Mouse (Mus musculus) lung, adult 2 months (tissue): ENCODE data around the gene Acot6. TPM values are rescaled to one million over a fixed set of nuclear protein-coding genes. Genes with fewer than 3 reads are reported as not detected.
"Not testable (repeated sequence)": the region's sequence is repeated elsewhere in the genome, so short reads cannot be mapped to it uniquely, and the experiment has no call there.

ENCODE experiments used
- DNase-seq: peaks from one replicate; pipeline ENCODE4 v3.0.0; 2022
- H3K4me1 ChIP-seq: fragments of 200-500 bp; 2 replicates; pipeline ENCODE4 v1.6.1; 2011; ENCODE audit warnings: low read length; ENCODE audit not compliant: control insufficient read depth, insufficient read depth
- H3K4me3 ChIP-seq: fragments of 200-500 bp; replicated peaks from 2 replicates; pipeline ENCODE3; 2011; ENCODE audit warnings: low read depth, mild to moderate bottlenecking, control low read depth, low read length; ENCODE audit errors: extremely low read depth
- CTCF ChIP-seq: fragments of 200-500 bp; IDR thresholded peaks from 2 replicates; pipeline ENCODE4 v1.5.1; 2011; ENCODE audit warnings: mild to moderate bottlenecking, low read length, control low read depth; ENCODE audit not compliant: insufficient read depth
- POLR2A ChIP-seq: fragments of 200-500 bp; IDR thresholded peaks from 2 replicates; pipeline ENCODE4 v1.6.1; 2011; ENCODE audit warnings: low read depth, mild to moderate bottlenecking, control low read depth, low read length, borderline replicate concordance; ENCODE audit errors: extremely low read depth
- WGBS: fragments of 180-500 bp; shearing (Covaris S2); methylation state at CpG from one replicate; pipeline ENCODE4 v1.1.7; 2018; 5-methylcytosine and 5-hydroxymethylcytosine counted together
- polyA plus RNA-seq: library from polyadenylated mRNA; depleted of rRNA; stranded (reverse); fragments of >200 nt; gene quantifications from 2 replicates; pipeline ENCODE4 v1.2.3, GENCODE M21; 2012; rRNA removed

Acot6 gene
- 1.9 TPM in 2 replicates for polyA plus RNA-seq

GRCm38 (mm10) chr12:84100604-84101492 lies at the start of gene Acot6:
Gene Acot6 (plus strand): TSS chr12:84100654.
- H3K4me1 ChIP-seq, result not testable (repeated sequence)
- TF ChIP-seq POLR2A, result peak; percentile 18; the same call in 1 of the 2 replicates
- peak within 1 kb of the TSS; percentile 78 for H3K4me3 ChIP-seq
- WGBS, result under 1% methylated on average over 79 of the region's 80 CpGs
- DNase-seq, result peak; percentile 49

- H3K4me3 ChIP-seq, DNase-seq, H3K4me1 ChIP-seq: not testable (repeated sequence)
- WGBS, result 87% methylated on average over 5 of the region's 5 CpGs
These were observed 49.7 kb upstream of the Acot6 start for GRCm38 (mm10) chr12:84050744-84051143.

GRCm38 (mm10) chr12:84051937-84052474 lies 48.4 kb upstream of the Acot6 start, which contains the start of gene Acot3:
Gene Acot3 (plus strand): TSS chr12:84052144.
- no peak for DNase-seq
- H3K4me3 ChIP-seq, result no peak within 1 kb of the TSS
- TF ChIP-seq CTCF, result no peak
- TF ChIP-seq POLR2A, result no peak
- WGBS, result 78% methylated on average over 5 of the region's 5 CpGs
- H3K4me1 ChIP-seq, result no peaks in the 10 kb centered on the region

GRCm38 (mm10) chr12:84052609-84053008 lies 47.8 kb upstream of the Acot6 start:
- 81% methylated on average over 7 of the region's 7 CpGs for WGBS
- no peak for TF ChIP-seq CTCF
- no peak for TF ChIP-seq POLR2A
- no peak for DNase-seq
- H3K4me1 ChIP-seq, result no peaks in the 10 kb centered on the region
- no peak overlapping the region for H3K4me3 ChIP-seq

- no peak for DNase-seq
- Histone ChIP-seq H3K4me3 (no peak overlapping the region), H3K4me1 (no peaks in the 10 kb centered on the region)
- WGBS, result 9% methylated on average over 16 of the region's 16 CpGs
- TF ChIP-seq POLR2A, result no peak
- no peak for TF ChIP-seq CTCF
These were observed 47.3 kb upstream of the Acot6 start for GRCm38 (mm10) chr12:84053173-84053572.

- Histone ChIP-seq H3K4me1 (no peaks in the 10 kb centered on the region), H3K4me3 (no peak overlapping the region)
- no peak for DNase-seq
- 3% methylated on average over 39 of the region's 46 CpGs for WGBS
- TF ChIP-seq CTCF (no peak), POLR2A (no peak)
These were observed 46.6 kb upstream of the Acot6 start for GRCm38 (mm10) chr12:84053679-84054391.

- peak; percentile 5 for DNase-seq
- Histone ChIP-seq H3K4me3 (no peak overlapping the region), H3K4me1 (no peaks in the 10 kb centered on the region)
- TF ChIP-seq POLR2A, result no peak
- 0 out of 2 replicates have a peak, but pooled peaks have one; percentile 7 for TF ChIP-seq CTCF
- 18% methylated on average over 2 of the region's 2 CpGs for WGBS
These were observed 39.5 kb upstream of the Acot6 start for GRCm38 (mm10) chr12:84060946-84061345.

- H3K4me1 ChIP-seq, result no peaks in the 10 kb centered on the region
- WGBS, result 91% methylated on average over 20 of the region's 20 CpGs
- DNase-seq, result no peak
- TF ChIP-seq POLR2A (no peak), CTCF (no peak)
- H3K4me3 ChIP-seq, result no peak overlapping the region
These were observed 38.1 kb upstream of the Acot6 start for GRCm38 (mm10) chr12:84062336-84062735.

GRCm38 (mm10) chr12:84063228-84063627 lies 37.2 kb upstream of the Acot6 start:
- Histone ChIP-seq H3K4me1 (no peaks in the 10 kb centered on the region), H3K4me3 (no peak overlapping the region)
- DNase-seq, result no peak
- TF ChIP-seq POLR2A (no peak), CTCF (peak; percentile 26; the same call in 1 of the 2 replicates)
- WGBS, result 71% methylated on average over 5 of the region's 5 CpGs
